Mouse (Mus musculus) heart, adult 18-20 months (tissue): ENCODE data around the gene B3galt4. TPM values are rescaled to one million over a fixed set of nuclear protein-coding genes. Genes with fewer than 3 reads are reported as not detected.
"Not testable (repeated sequence)": the region's sequence is repeated elsewhere in the genome, so short reads cannot be mapped to it uniquely, and the experiment has no call there.

Source experiments
- DNase-seq, 2 experiments: peaks; one replicate each; pipeline ENCODE4 v3.0.0; 2021 to 2022; ENCODE audit warnings: mixed read lengths in 1 of 2
- long read RNA-seq, 2 experiments: library from polyadenylated mRNA; stranded (forward); transcript quantifications; one replicate each; pipeline ENCODE4 v2.0.0; 2021
- total RNA-seq, 2 experiments: library from RNA; stranded (reverse); gene quantifications; 2 replicates each; pipeline ENCODE4 v1.2.3; 2021

The B3galt4 gene
- 1 to 10 TPM; 1.3 to 1.8 TPM for total RNA-seq
- long read RNA-seq, experiment 1, result 0 reads
- long read RNA-seq, experiment 2, result 0 reads

GRCm38 (mm10) chr17:33951021-33951946, at the start of gene B3galt4:
TSS of gene B3galt4 (minus strand) at chr17:33951488.
- peak; percentile 82 to 83 for DNase-seq

- not testable (repeated sequence) for DNase-seq
Observed at GRCm38 (mm10) chr17:34000796-34001195, 49.5 kb upstream of the B3galt4 start.

- DNase-seq, result peak; percentile 94 to 97
Observed at GRCm38 (mm10) chr17:34000150-34000537, 48.9 kb upstream of the B3galt4 start, which contains the start of gene H2-K1. TSS of gene H2-K1 (minus strand) at chr17:34000347.

- peak; percentile 47 to 58 for DNase-seq
Observed at GRCm38 (mm10) chr17:33999341-34000149, 48.3 kb upstream of the B3galt4 start.

DNA sequence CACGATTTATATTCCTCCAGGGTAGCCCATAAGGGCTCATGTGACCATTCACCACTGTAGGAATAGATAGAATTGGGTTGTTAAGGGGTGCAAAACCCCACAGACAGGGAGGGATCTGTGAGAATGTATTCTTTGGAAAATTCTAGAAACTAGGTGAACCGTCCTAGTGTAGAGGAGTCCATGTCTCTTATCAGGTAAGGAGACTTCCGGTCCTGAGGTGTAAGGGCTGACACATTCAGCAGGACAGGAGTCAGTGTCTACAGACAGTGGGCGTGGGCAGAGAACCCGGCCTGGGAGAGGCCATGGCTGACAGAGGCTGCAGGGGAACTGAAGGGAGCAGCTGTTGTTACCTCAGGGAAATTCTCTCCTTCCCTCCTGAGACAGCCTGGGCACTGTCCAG, 47.4 kb upstream of the B3galt4 start:
- peak in 1 of 2 experiments; percentile 11 for DNase-seq

- not testable (repeated sequence) for DNase-seq
Observed at GRCm38 (mm10) chr17:33997025-33997424, 45.7 kb upstream of the B3galt4 start.

DNA sequence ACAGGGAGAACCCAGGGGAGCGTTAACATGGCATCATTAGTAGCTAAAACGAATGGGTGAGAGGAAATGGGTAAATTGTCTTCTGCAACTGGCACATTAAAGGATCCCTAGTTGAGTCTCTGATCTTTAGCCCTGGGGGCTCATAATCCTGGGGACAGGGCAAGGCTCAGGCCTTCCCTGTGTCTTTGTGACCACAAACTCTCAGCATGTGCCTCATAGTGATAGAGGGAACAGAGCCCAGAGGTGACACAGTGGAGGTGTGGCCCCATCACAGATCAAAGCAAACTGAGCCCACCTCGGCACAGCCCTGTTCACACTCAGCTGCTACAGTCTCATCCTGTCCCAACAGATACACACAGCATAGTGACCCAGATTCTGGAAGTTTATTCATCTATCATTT, 44.4 kb upstream of the B3galt4 start:
- DNase-seq, result no peak

GRCm38 (mm10) chr17:33994959-33995358, 43.7 kb upstream of the B3galt4 start:
- DNase-seq, result no peak

GRCm38 (mm10) chr17:33991788-33992664, 40.7 kb upstream of the B3galt4 start:
- peak; percentile 49 to 76 for DNase-seq

GRCm38 (mm10) chr17:33982136-33982535, 30.8 kb upstream of the B3galt4 start:
- DNase-seq, result peak; percentile 63 to 89

- peak; percentile 91 to 95 for DNase-seq
Observed at GRCm38 (mm10) chr17:33981192-33981909, 30.1 kb upstream of the B3galt4 start.

DNA sequence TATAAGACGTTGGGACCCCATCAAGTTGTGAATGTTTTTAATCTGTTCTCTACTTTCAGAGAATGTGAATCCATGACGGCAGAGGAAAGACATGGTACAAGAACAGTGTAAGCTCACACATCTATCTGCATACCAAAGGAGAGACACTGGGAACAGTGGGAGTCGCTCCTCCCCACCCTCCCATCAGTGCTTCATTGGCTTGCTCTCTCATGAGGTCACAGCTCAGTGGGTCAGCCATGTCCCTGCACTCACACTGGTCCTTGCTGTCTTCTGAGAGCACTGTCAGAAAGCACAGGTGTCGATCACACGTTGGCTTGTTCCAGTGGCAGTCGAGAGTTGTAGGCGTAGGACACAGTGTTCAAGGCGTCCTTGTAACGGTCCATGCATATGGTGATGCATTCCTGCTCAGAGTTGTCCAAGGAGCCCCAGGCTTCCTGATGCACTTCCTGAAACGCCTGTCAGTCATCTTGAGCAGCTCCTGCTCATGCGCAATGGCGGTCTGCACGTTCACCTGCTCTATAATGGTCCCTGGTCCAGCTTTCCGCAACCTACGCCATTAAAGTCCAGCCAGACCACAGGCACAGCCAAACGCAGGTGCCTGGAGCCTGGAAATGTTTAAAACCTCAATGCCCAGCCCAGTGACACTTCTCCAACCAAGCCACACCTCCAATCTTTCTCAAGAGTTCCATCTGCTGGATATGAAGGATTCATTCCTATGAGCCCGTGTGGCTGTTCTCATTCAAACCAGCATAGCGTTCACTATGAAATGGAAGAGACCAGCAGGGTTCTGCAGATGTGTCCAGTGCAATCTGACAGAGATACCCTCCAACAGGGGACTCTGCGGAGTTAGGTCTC, 29.1 kb upstream of the B3galt4 start:
- DNase-seq, result no peak

DNA sequence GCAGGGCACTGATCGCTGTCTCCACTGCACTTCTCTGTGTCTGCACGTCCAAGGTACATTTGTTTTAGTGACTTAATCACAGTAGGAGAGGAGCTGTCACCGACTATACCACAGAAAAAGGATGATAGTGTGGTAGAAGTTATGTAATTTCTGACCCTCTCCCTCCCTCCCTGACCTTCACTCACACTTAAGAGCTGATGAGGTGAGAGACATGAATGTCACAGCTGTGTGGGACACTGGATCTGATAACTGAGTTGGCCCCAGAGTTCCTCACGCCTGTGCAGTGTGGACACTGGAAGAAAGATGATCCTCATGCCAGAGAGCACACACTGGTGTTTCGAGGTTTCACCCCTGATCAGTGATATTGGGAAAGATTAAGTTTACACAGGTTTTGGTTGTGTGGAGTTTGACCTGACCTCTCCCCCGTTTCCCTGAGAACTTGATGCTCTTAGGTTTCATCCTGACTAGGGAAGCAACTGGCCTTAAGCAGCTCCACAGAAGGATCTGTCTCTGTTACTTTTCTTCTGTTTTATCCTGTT, 28.3 kb upstream of the B3galt4 start:
- no peak for DNase-seq

GRCm38 (mm10) chr17:33978631-33979031, 27.3 kb upstream of the B3galt4 start:
- peak; percentile 86 to 95 for DNase-seq

GRCm38 (mm10) chr17:33977861-33978557, 26.7 kb upstream of the B3galt4 start:
- DNase-seq, result no peak

DNA sequence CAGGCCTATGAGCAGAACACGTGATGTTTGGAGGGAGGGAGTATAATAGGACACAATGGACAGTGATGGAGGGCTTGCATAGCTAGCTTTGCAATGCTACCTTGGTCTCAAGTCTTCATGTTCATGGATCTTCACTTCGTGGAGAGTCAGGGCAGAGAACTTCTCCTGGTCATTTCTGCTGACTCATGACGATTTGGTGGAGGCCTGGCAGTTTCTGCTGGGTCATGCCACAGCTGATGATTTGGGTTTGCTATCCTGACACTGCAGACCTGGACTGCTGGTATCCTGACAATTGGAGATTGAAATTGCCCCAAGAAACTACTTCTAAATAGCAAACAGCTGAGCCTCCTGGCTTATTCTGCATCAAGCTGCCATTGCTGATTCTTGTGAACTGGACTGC, 22.3 kb upstream of the B3galt4 start:
- DNase-seq, result no peak

DNA sequence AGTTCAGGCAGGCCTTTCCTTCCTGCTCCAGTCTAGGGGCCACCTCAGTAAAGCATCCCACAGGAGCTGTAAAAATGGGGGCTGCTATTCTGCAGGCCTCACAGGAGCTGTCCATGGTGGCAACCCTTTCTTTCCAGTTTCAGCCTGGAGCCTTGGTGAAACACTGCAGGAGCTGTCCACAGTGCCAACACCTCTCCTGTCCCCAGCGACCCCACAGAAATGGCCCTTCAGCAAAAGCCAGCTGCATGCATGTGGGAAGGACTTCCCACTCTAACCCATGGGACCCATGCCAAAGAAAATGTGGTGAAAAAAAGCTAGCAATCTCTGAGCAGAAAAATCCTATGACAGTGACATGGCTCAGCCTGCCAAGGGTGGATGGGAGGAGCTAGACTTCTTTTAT, 21.4 kb upstream of the B3galt4 start:
- no peak for DNase-seq

- DNase-seq, result no peak
Observed at GRCm38 (mm10) chr17:33969394-33969793, 18.1 kb upstream of the B3galt4 start.

- DNase-seq, result peak; percentile 51 to 64
Observed at GRCm38 (mm10) chr17:33968927-33969326, 17.6 kb upstream of the B3galt4 start.
